Mouse (Mus musculus) spleen, postnatal 36 days (tissue): ENCODE data around the gene Olfr645.

Experiments used
- DNase-seq, 2 experiments: peaks; one replicate each; pipeline ENCODE4 v3.0.0; 2022; ENCODE audit warnings: low spot score in 2 of 2, mixed read lengths in 1 of 2

The Olfr645 gene

GRCm38 (mm10) chr7:104085365-104085764 is at the start of gene Olfr645:
TSS of gene Olfr645 (minus strand) at chr7:104085465.
- no peak for DNase-seq

- DNase-seq: no peak
Observed at GRCm38 (mm10) chr7:104129726-104130125, 44.5 kb upstream of the Olfr645 start, which contains the start of gene Ubqln5. TSS of gene Ubqln5 (minus strand) at chr7:104129826.

- no peak for DNase-seq
Observed at GRCm38 (mm10) chr7:104104757-104104972, 19.4 kb upstream of the Olfr645 start, which contains the start of gene Olfr646. TSS of gene Olfr646 (plus strand) at chr7:104104873.

GRCm38 (mm10) chr7:104103913-104104756 is 18.9 kb upstream of the Olfr645 start:
- no peak for DNase-seq

- no peak for DNase-seq
Observed at GRCm38 (mm10) chr7:104071769-104072168, 13.5 kb downstream of the Olfr645 start, which contains the start of gene Olfr644. TSS of gene Olfr644 (minus strand) at chr7:104071869.

GRCm38 (mm10) chr7:104061345-104061744 is 23.9 kb downstream of the Olfr645 start, which contains the start of gene 4930516K23Rik:
TSS of gene 4930516K23Rik (minus strand) at chr7:104061445.
- no peak for DNase-seq

GRCm38 (mm10) chr7:104059215-104059614 is 26.1 kb downstream of the Olfr645 start:
- no peak for DNase-seq

- DNase-seq: no peak
Observed at GRCm38 (mm10) chr7:104052566-104052965, 32.7 kb downstream of the Olfr645 start, which contains the start of gene Olfr642. TSS of gene Olfr642 (minus strand) at chr7:104052666.

- no peak for DNase-seq
Observed at GRCm38 (mm10) chr7:104050745-104051144, 34.5 kb downstream of the Olfr645 start.

- no peak for DNase-seq
Observed at GRCm38 (mm10) chr7:104035145-104035544, 50.1 kb downstream of the Olfr645 start, which contains the start of gene Olfr641. TSS of gene Olfr641 (plus strand) at chr7:104035445.
